Mouse (Mus musculus) cortical plate, adult 2 months (tissue): ENCODE results near the gene Cfap299.

Experiments used
- CTCF ChIP-seq: fragments of 200-500 bp; IDR thresholded peaks from 2 replicates; pipeline ENCODE4 v1.5.1; 2011; ENCODE audit warnings: mild to moderate bottlenecking, control low read depth, low read length; ENCODE audit not compliant: insufficient read depth; ENCODE audit errors: extremely low read depth
- POLR2A ChIP-seq: fragments of 200-500 bp; IDR thresholded peaks from 2 replicates; pipeline ENCODE4 v1.6.1; 2011; ENCODE audit warnings: mild to moderate bottlenecking, low read length, control low read depth; ENCODE audit not compliant: insufficient read depth; ENCODE audit errors: extremely low read depth

- TF ChIP-seq CTCF (no peak), POLR2A (no peak)
Measured at GRCm38 (mm10) chr5:98290642-98291041, 38.5 kb upstream of the Cfap299 start.
